Mouse (Mus musculus): ENCODE data around the gene Prrc2a.

The Prrc2a gene

GRCm38 (mm10) chr17:35100196-35100765, 64.4 kb downstream of the Prrc2a start:
- DNase-seq, result peak; percentile 61
